Mouse (Mus musculus): ENCODE measurements around the gene Olfr985.

The Olfr985 gene

DNA sequence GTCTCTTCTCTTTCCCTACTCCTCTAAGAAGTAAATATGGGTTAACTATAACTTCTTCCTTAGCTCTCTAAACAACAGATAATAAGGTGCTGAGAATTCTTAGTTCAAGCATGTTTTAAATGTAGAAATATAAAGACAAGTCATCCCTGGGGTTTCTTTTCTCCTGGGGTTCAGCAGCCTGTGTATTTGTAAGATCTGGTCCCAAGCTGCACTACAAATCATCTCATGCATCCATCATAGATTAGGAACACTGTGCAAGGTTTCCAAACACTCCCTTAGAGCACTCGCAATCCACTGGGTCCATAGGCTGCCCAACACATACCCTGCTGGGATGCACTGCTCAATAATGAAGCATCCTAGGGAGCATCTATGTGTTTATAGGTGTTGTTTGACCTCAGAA, at the start of gene Olfr985:
TSS of gene Olfr985 (minus strand) at position 101 of the 400 bp plus-strand sequence.
- DNase-seq: no peak

DNA sequence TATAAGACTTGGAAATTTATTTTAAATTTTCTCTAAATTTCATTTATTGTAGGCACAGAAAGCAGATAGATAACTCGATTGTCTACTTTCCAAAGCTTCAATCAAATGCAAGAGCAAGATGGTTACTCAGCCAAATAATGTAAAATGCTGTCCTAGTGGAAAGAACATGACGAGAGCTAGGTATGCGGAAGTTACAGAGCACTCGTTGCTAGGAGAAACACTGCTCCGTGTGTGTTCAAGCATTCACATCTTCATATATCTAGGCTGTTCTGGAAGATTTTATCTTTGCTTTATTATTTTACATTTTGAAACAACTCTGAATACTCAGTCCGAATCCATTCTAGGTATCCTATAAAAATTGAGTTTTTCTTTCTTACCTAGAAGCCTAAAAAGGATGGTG, 47.0 kb upstream of the Olfr985 start:
- no peak for DNase-seq

DNA sequence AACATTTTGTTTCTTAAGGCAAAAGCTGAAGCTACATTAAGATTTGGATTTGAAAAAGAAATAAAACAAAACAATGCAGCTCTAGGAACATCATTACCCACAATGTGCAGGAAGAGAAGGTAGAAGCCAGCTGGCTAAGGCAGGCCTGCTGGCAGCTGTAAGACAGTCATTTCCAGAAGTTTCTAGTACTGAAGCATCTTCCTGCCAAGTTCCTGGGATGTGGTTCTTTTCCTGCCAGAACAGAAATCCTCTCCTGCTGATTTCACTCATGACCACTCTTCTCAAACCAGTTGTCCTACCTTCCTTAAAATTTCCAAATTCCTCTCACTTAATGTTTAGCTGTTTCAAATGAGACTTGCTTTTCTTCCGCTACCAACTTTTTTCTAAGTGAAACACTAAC, 36.5 kb upstream of the Olfr985 start:
- peak; percentile 3 for DNase-seq

DNA sequence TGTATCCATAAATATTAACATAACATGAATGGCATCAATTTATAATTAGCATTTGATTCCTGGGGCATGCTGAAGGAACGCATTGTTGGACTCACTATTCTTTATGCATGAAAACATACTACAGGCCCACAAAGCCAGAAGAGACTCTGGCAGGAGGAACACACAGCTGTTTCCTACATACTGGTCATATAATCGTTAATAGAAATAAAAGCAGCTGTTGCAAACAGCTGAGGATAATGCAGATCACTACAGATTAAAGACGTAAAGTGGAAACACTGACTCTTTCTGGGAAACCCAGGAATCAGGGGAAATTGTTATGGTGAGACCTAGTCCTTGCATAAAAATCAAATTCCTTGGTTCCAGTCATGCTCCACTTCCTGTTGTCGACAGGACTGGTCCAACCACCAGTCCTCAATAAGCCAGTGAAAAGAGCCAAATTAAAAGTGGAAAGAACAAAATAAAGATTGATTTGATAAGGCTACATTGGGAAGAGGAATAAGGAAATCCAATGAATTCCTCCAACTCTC, 25.2 kb upstream of the Olfr985 start:
- no peak for DNase-seq

DNA sequence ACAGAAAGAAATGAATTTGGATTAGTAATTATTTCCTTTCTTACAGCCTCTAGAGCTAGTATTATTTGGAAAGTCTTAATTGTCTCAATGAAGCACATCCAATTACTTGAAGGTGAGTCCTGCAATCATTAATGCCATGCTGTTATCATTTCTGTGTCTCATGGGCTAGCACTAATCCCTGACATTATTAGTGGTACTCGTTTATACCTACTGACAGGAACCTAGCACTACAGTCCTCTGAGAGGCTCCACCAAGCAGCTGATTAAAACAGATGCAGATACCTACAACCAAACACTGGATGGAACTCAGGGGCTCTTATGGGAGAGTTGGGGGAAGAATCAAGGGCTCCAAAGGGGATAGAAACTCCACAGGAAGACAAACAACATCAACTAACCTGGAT, 11.6 kb upstream of the Olfr985 start:
- DNase-seq: no peak

DNA sequence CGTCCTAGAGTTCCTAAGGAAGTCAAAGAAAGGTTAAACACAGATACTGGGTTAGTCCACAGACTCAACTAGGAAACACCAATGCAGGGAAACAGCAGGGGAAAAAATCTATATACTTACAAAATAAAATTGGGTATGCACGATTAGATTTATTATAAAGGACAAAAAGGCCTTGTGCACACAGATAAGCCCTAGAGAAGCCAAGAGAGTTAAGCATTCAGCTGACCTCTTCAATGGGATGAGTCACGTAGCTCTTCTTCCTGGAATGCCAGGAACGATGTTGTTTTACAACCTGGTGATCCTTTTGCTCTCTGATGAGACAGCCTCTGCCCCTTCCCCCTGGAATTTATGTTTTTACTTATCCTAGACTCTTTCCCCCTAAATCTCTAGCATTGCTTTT, 9.5 kb upstream of the Olfr985 start:
- DNase-seq: no peak

DNA sequence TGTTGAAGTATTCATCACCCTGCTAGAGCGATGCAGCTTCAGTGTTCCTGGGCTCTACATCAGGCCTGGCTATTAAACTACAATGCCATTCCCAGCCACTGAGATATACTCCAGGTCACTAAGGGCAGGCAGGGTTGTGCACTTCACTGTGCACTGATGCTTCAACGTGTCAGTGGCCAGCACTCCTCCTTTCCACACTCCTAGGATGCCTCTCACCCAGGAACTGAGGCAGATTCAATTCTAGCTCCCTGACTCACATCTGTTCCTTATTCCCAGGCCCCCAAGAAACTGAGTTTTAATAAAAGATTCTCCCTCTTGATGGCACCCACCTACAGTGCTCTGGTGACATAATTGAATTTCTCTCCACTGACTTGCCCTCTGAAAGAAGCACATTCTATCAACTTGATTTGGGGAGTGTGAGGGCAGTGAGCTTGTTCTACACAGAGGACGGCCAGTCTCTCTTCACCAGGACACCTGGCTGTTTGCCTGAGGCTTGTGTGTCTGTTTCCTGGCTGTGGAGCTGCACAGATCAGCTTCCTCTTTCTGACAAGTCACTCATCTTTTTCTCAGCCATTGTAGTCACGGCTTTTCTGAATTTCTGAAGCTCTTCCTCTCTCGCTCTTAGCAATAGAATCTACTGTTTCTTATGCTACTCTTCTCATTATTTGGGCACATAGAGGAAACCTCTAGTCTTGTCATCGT, 7.2 kb upstream of the Olfr985 start:
- DNase-seq: no peak

DNA sequence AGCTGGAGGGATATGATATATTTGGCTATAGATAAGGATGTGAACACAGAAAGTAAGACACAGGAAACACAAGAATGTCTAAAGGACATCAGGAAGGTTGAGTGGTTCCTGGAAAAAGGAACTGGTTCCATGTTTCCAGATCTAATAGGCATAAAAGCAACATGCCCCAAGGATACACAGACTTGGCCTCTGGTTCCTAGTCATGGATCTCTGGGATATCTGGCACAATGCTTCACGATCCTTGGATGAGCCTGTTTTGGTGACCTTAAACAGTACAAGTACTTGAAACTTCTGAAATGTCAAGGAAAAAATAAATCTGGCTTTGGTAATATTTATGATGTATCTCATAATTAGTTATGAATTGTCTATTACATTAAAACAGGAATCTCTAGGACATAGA, 572 bp upstream of the Olfr985 start:
- DNase-seq: no peak

DNA sequence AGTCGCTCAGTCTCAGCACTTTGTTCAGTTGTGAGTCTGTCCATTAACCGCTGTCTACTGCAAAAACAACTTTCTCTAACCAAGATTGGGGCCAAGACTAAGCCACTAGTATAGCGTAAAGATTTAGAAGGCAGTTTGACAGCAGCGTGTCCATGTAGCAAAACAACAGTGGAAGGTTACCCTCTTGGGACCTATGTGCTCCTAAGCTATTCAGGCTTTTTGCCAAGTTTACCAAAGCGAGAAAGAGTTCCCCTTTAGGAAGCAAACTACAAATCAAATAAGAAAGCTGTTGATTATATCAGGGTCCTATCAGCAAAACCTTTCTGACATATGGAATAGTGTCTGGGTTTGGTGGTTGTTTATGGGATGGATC, 12.7 kb downstream of the Olfr985 start:
- no peak for DNase-seq

DNA sequence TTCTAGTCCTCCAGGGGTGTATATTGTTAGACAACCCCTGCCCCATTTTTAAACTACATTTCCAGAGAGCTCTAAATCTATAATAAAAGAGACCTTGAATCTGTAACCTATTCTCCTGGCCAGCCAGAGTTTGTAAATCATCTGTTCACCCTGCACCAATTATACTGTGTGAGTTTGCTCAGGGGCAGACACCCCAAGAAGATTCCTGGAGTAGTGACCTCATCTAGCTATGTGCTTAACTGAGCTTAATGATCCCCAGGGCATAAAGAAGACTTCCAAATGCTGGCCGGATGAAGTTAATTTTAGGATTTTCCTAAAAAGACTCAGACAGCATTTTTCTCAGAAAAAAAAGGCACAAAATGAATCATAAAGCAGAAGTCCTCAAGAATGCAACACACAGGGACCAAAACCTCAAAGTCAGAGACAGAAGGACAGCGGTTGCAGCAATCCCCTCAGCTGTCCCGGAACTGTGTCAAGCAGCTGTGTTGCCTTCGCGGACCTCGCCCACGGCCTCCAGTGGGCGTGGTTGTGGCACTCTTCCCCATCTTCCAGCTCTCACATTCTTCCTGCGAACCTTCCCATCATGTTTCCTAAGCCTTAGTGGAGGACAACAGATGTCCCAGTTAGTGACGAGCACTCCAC, 13.2 kb downstream of the Olfr985 start:
- DNase-seq: peak; percentile 70

DNA sequence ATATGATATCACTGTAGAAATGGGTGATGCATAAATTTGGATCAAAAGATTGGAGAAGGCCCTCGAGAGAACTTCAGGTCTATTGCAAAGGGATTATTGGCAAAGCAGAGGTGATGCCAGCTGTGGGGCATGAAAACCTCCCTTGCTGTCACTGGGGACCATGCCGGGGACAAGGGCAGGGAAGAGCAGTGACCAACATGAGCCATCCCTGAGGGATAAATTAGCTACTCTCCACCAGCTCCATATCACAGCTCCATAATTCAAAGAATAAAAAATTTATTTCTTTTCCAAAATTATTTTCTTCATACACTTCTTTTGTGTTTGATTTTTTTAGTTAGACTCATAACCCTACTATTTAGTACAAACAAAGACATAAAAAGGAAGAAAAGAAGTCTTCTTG, 15.9 kb downstream of the Olfr985 start, which contains the start of gene Olfr984:
TSS of gene Olfr984 (minus strand) at position 101 of the 400 bp plus-strand sequence.
- DNase-seq: no peak

DNA sequence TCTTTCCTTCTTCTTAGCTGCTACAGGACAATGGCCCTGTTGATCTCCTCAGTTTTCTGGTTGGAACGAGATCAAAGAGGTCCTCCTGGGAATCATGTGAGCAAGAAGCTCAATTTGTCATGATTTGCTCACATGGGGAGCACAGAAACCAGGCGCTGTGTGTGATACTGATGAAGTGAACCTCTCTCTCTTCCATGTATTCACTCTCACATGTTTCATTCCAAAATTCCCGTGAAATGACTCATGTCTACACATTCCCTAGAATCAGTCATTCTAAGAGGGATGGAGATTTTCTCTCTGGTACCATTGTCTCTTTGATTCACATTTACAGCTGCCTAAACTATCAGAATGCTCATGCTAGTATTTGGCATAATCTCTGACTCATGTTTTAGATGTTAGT, 35.2 kb downstream of the Olfr985 start:
- DNase-seq: no peak

DNA sequence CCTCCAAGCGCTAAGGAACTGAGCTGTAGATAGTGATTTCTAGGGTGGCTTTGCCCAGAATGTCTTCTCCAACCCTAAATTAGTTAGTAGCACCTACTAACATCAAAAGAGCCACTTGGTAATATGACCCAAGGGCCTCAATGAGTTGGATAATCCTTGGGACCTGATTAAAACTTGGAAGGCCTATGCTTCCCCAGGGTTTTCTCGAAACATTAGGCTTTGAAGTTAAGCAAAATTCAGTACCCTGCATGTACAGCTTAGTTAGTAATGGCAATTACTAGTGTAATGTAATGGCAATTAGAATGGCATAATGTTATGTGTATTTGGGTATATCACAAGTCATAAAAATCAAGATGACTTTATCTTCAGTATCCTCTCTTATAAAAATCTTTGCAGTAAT, 36.5 kb downstream of the Olfr985 start, which contains the start of gene Olfr983:
TSS of gene Olfr983 (minus strand) at position 101 of the 400 bp plus-strand sequence.
- no peak for DNase-seq
